Mouse (Mus musculus) E14TG2a.4 (cell line): Measurements from ENCODE around the gene C1qc.

Experiments used
- CTCF ChIP-seq: conservative IDR thresholded peaks from 2 replicates; pipeline ENCODE4 v1.5.1; 2014; ENCODE audit warnings: low read length
- NANOG ChIP-seq: IDR thresholded peaks from 2 replicates; pipeline ENCODE4 v1.6.1; 2014; ENCODE audit warnings: borderline replicate concordance, low read length, mixed read lengths
- POU5F1 ChIP-seq: IDR thresholded peaks from 2 replicates; pipeline ENCODE4 v1.6.1; 2014; ENCODE audit warnings: low read length, borderline replicate concordance

DNA sequence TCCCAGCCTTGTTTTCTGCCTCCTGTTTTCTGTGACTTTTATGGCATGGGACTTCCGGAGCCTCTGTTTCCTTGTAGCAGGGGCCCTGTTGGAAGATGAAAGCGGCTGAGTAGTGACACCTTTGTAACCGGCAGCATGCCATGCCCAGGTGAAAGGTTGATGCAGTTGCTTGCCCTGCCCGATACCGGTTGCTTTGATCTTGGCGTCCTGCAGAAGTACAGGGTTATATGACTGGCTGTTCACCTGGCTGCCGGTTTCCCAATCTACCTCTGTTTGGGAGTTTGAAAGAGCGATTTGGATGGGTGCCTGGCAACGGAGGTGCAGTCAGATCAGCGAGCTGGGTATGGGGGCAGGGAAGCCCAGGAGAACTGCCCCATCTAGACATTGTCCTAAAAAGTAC lies 50.1 kb downstream of the C1qc start:
- TF ChIP-seq CTCF: no peak
- TF ChIP-seq NANOG: no peak
- no peak for TF ChIP-seq POU5F1
